Mouse (Mus musculus): ENCODE measurements around the gene Kremen1. TPM values are rescaled to one million over a fixed set of nuclear protein-coding genes. Genes with fewer than 3 reads are reported as not detected.

Gene Kremen1
- polyA plus RNA-seq, 1 experiment = 9.4 TPM

GRCm38 (mm10) chr11:5255509-5256014, 5.8 kb downstream of the Kremen1 start:
- WGBS = 76% methylated on average over 9 of the region's 9 CpGs
- Histone ChIP-seq H3K36me3 (ENCODE audit: control insufficient read depth, insufficient read depth, low read length) (no peaks in the 10 kb centered on the region), H3K4me3 (ENCODE audit: extremely low read depth, insufficient read depth, insufficient read length) (no peak overlapping the region), H3K27me3 (ENCODE audit: control insufficient read depth, insufficient read depth, low read length) (no peaks in the 10 kb centered on the region), H3K4me1 (ENCODE audit: control insufficient read depth, insufficient read depth, insufficient read length) (peaks cover 9% of the 10 kb centered on the region; the same call in 1 of the 2 replicates), H3K27ac (ENCODE audit: insufficient read depth, low read length) (no peak overlapping the region)
- DNase-seq (ENCODE audit: low read depth in 1 of 2, low spot score in 2 of 2) = no peak
- TF ChIP-seq POLR2A (IDR thresholded peaks at IDR 0.05; ENCODE audit: low read depth, low read length) (no peak), CTCF (IDR thresholded peaks at IDR 0.05; ENCODE audit: extremely low read depth, insufficient read depth, insufficient read length, insufficient replicate concordance) (no peak)

GRCm38 (mm10) chr11:5254016-5254415, 7.3 kb downstream of the Kremen1 start:
- Histone ChIP-seq H3K27me3 (ENCODE audit: control insufficient read depth, insufficient read depth, low read length) (no peaks in the 10 kb centered on the region), H3K36me3 (ENCODE audit: control insufficient read depth, insufficient read depth, low read length) (no peaks in the 10 kb centered on the region), H3K27ac (ENCODE audit: insufficient read depth, low read length) (no peak overlapping the region), H3K4me1 (ENCODE audit: control insufficient read depth, insufficient read depth, insufficient read length) (peaks cover 3% of the 10 kb centered on the region; the same call in 1 of the 2 replicates), H3K4me3 (ENCODE audit: extremely low read depth, insufficient read depth, insufficient read length) (no peak overlapping the region)
- TF ChIP-seq POLR2A (IDR thresholded peaks at IDR 0.05; ENCODE audit: low read depth, low read length) (no peak), CTCF (IDR thresholded peaks at IDR 0.05; ENCODE audit: extremely low read depth, insufficient read depth, insufficient read length, insufficient replicate concordance) (no peak)
- 45% methylated on average over 2 of the region's 2 CpGs for WGBS
- no peak for DNase-seq (ENCODE audit: low read depth in 1 of 2, low spot score in 2 of 2)

GRCm38 (mm10) chr11:5253528-5253927, 7.8 kb downstream of the Kremen1 start:
- Histone ChIP-seq H3K4me1 (ENCODE audit: control insufficient read depth, insufficient read depth, insufficient read length) (peaks cover 3% of the 10 kb centered on the region; the same call in 1 of the 2 replicates), H3K4me3 (ENCODE audit: extremely low read depth, insufficient read depth, insufficient read length) (no peak overlapping the region), H3K27me3 (ENCODE audit: control insufficient read depth, insufficient read depth, low read length) (no peaks in the 10 kb centered on the region), H3K27ac (ENCODE audit: insufficient read depth, low read length) (no peak overlapping the region), H3K36me3 (ENCODE audit: control insufficient read depth, insufficient read depth, low read length) (no peaks in the 10 kb centered on the region)
- TF ChIP-seq CTCF (IDR thresholded peaks at IDR 0.05; ENCODE audit: extremely low read depth, insufficient read depth, insufficient read length, insufficient replicate concordance) (no peak), POLR2A (IDR thresholded peaks at IDR 0.05; ENCODE audit: low read depth, low read length) (no peak)
- 13% methylated on average over 3 of the region's 3 CpGs for WGBS
- no peak for DNase-seq (ENCODE audit: low read depth in 1 of 2, low spot score in 2 of 2)

GRCm38 (mm10) chr11:5252727-5253126, 8.6 kb downstream of the Kremen1 start:
- H3K4me3 ChIP-seq (ENCODE audit: extremely low read depth, insufficient read depth, insufficient read length) = no peak overlapping the region
- DNase-seq (ENCODE audit: low read depth in 1 of 2, low spot score in 2 of 2) = no peak
- H3K36me3 ChIP-seq (ENCODE audit: control insufficient read depth, insufficient read depth, low read length) = no peaks in the 10 kb centered on the region
- peaks cover 3% of the 10 kb centered on the region; the same call in 1 of the 2 replicates for H3K4me1 ChIP-seq (ENCODE audit: control insufficient read depth, insufficient read depth, insufficient read length)
- 89% methylated on average over 8 of the region's 8 CpGs for WGBS
- no peaks in the 10 kb centered on the region for H3K27me3 ChIP-seq (ENCODE audit: control insufficient read depth, insufficient read depth, low read length)
- no peak overlapping the region for H3K27ac ChIP-seq (ENCODE audit: insufficient read depth, low read length)
- no peak for TF ChIP-seq POLR2A (IDR thresholded peaks at IDR 0.05; ENCODE audit: low read depth, low read length)

- no peak for TF ChIP-seq POLR2A (IDR thresholded peaks at IDR 0.05; ENCODE audit: low read depth, low read length)
- no peak for TF ChIP-seq CTCF (IDR thresholded peaks at IDR 0.05; ENCODE audit: extremely low read depth, insufficient read depth, insufficient read length, insufficient replicate concordance)
- WGBS = 83% methylated on average over 6 of the region's 6 CpGs
- Histone ChIP-seq H3K4me3 (ENCODE audit: extremely low read depth, insufficient read depth, insufficient read length) (no peak overlapping the region), H3K27ac (ENCODE audit: insufficient read depth, low read length) (no peak overlapping the region), H3K36me3 (ENCODE audit: control insufficient read depth, insufficient read depth, low read length) (no peaks in the 10 kb centered on the region), H3K4me1 (ENCODE audit: control insufficient read depth, insufficient read depth, insufficient read length) (peaks cover 3% of the 10 kb centered on the region; the same call in 1 of the 2 replicates), H3K27me3 (ENCODE audit: control insufficient read depth, insufficient read depth, low read length) (no peaks in the 10 kb centered on the region)
- no peak for DNase-seq (ENCODE audit: low read depth in 1 of 2, low spot score in 2 of 2)
Measured at GRCm38 (mm10) chr11:5251112-5251511, 10.2 kb downstream of the Kremen1 start.

GRCm38 (mm10) chr11:5248200-5248599, 13.2 kb downstream of the Kremen1 start:
- Histone ChIP-seq H3K27me3 (ENCODE audit: control insufficient read depth, insufficient read depth, low read length) (no peaks in the 10 kb centered on the region), H3K27ac (ENCODE audit: insufficient read depth, low read length) (no peak overlapping the region), H3K4me3 (ENCODE audit: extremely low read depth, insufficient read depth, insufficient read length) (no peak overlapping the region), H3K4me1 (ENCODE audit: control insufficient read depth, insufficient read depth, insufficient read length) (no peaks in the 10 kb centered on the region), H3K36me3 (ENCODE audit: control insufficient read depth, insufficient read depth, low read length) (peaks cover under 1% of the 10 kb centered on the region; the same call in 1 of the 2 replicates)
- TF ChIP-seq POLR2A (IDR thresholded peaks at IDR 0.05; ENCODE audit: low read depth, low read length) (no peak), CTCF (IDR thresholded peaks at IDR 0.05; ENCODE audit: extremely low read depth, insufficient read depth, insufficient read length, insufficient replicate concordance) (no peak)
- 75% methylated on average over 2 of the region's 2 CpGs for WGBS
- DNase-seq (ENCODE audit: low read depth in 1 of 2, low spot score in 2 of 2) = no peak

- H3K27me3 ChIP-seq (ENCODE audit: control insufficient read depth, insufficient read depth, low read length) = no peaks in the 10 kb centered on the region
- 87% methylated on average over 5 of the region's 7 CpGs for WGBS
- no peaks in the 10 kb centered on the region for H3K4me1 ChIP-seq (ENCODE audit: control insufficient read depth, insufficient read depth, insufficient read length)
- no peak for DNase-seq (ENCODE audit: low read depth in 1 of 2, low spot score in 2 of 2)
- no peak for TF ChIP-seq POLR2A (IDR thresholded peaks at IDR 0.05; ENCODE audit: low read depth, low read length)
- no peak for TF ChIP-seq CTCF (IDR thresholded peaks at IDR 0.05; ENCODE audit: extremely low read depth, insufficient read depth, insufficient read length, insufficient replicate concordance)
- no peak overlapping the region for H3K4me3 ChIP-seq (ENCODE audit: extremely low read depth, insufficient read depth, insufficient read length)
- peaks cover 4% of the 10 kb centered on the region; the same call in 1 of the 2 replicates for H3K36me3 ChIP-seq (ENCODE audit: control insufficient read depth, insufficient read depth, low read length)
- no peak overlapping the region for H3K27ac ChIP-seq (ENCODE audit: insufficient read depth, low read length)
Measured at GRCm38 (mm10) chr11:5245431-5245830, 15.9 kb downstream of the Kremen1 start.

Measured in spleen, adult 2 months (tissue).